Mouse (Mus musculus) gonadal fat pad, adult 2 months (tissue): Measurements from ENCODE around the gene March7. TPM values are rescaled to one million over a fixed set of nuclear protein-coding genes. Genes with fewer than 3 reads are reported as not detected.

Source experiments
- DNase-seq: peaks from one replicate; pipeline ENCODE4 v3.0.0-alpha.2; 2012; ENCODE audit warnings: low read depth
- polyA plus RNA-seq: library from polyadenylated mRNA; depleted of rRNA; stranded (reverse); fragments of >200 nt; gene quantifications from 2 replicates; pipeline ENCODE4 v1.2.3, GENCODE M21; 2012; rRNA removed

The March7 gene
- polyA plus RNA-seq: 16.6 and 19.4 TPM in 2 replicates

- DNase-seq: no peak
Measured at GRCm38 (mm10) chr2:60209703-60210651, at the start of gene March7, which contains the start of gene Baz2b. Gene March7 (plus strand): TSS chr2:60209887. Gene Baz2b (minus strand): TSS chr2:60209839.

- no peak for DNase-seq
Measured at GRCm38 (mm10) chr2:60163744-60164143, 45.9 kb upstream of the March7 start.

GRCm38 (mm10) chr2:60165679-60166078 is 44.0 kb upstream of the March7 start:
- DNase-seq: no peak

- DNase-seq: no peak
Measured at GRCm38 (mm10) chr2:60166878-60167277, 42.8 kb upstream of the March7 start.

GRCm38 (mm10) chr2:60171786-60172530 is 37.7 kb upstream of the March7 start:
- DNase-seq: no peak

GRCm38 (mm10) chr2:60172531-60172914 is 37.2 kb upstream of the March7 start:
- no peak for DNase-seq

GRCm38 (mm10) chr2:60173190-60173589 is 36.5 kb upstream of the March7 start:
- DNase-seq: no peak

- peak; percentile 84 for DNase-seq
Measured at GRCm38 (mm10) chr2:60173595-60173994, 36.1 kb upstream of the March7 start.

GRCm38 (mm10) chr2:60175078-60175477 is 34.6 kb upstream of the March7 start:
- no peak for DNase-seq

- no peak for DNase-seq
Measured at GRCm38 (mm10) chr2:60176087-60176486, 33.6 kb upstream of the March7 start.

- no peak for DNase-seq
Measured at GRCm38 (mm10) chr2:60177490-60177889, 32.2 kb upstream of the March7 start.

- DNase-seq: no peak
Measured at GRCm38 (mm10) chr2:60181696-60182095, 28.0 kb upstream of the March7 start.

- DNase-seq: peak; percentile 84
Measured at GRCm38 (mm10) chr2:60196841-60197240, 12.8 kb upstream of the March7 start.

- DNase-seq: no peak
Measured at GRCm38 (mm10) chr2:60200051-60200562, 9.6 kb upstream of the March7 start.

GRCm38 (mm10) chr2:60200667-60201066 is 9.0 kb upstream of the March7 start:
- DNase-seq: no peak

GRCm38 (mm10) chr2:60202900-60203530 is 6.7 kb upstream of the March7 start:
- DNase-seq: no peak

GRCm38 (mm10) chr2:60203733-60204132 is 6.0 kb upstream of the March7 start:
- no peak for DNase-seq

GRCm38 (mm10) chr2:60204162-60204561 is 5.5 kb upstream of the March7 start:
- DNase-seq: no peak

GRCm38 (mm10) chr2:60205795-60206194 is 3.9 kb upstream of the March7 start:
- DNase-seq: no peak

- no peak for DNase-seq
Measured at GRCm38 (mm10) chr2:60209122-60209611, 520 bp upstream of the March7 start.

- no peak for DNase-seq
Measured at GRCm38 (mm10) chr2:60210821-60211220, 1.1 kb downstream of the March7 start.

- peak; percentile 64 for DNase-seq
Measured at GRCm38 (mm10) chr2:60212488-60212887, 2.8 kb downstream of the March7 start.
